Mouse (Mus musculus) activated CD4-positive, CD25-positive, alpha-beta regulatory T cell, adult 4 months (primary cell): ENCODE results near the gene Fbln1. TPM values are rescaled to one million over a fixed set of nuclear protein-coding genes. Genes with fewer than 3 reads are reported as not detected.

Experiments
- polyA plus RNA-seq, 2 experiments: library from polyadenylated mRNA; unstranded; fragments of 100-300 nt; shearing (Covaris generic); gene quantifications; one replicate each; pipeline ENCODE4 v1.2.1; 2017

The Fbln1 gene
- polyA plus RNA-seq, 2 experiments from 2014 or later, result 0.13 to 0.29 TPM

Other genes with a start within 250 kb of the Fbln1 start
- gene 5031439G07Rik, start 217.4 kb upstream of the Fbln1 start, polyA plus RNA-seq, result 1 to 10 TPM; 1.2 TPM
- not detected for gene Upk3a, start 188.8 kb upstream of the Fbln1 start, polyA plus RNA-seq
- gene Fam118a, start 177.0 kb upstream of the Fbln1 start, polyA plus RNA-seq, result 10 to 100 TPM; 33.0 to 39.2 TPM
- not detected for gene Smc1b, start 74.0 kb upstream of the Fbln1 start, polyA plus RNA-seq
- gene Ribc2, start 73.9 kb upstream of the Fbln1 start, polyA plus RNA-seq, result not detected
- gene Atxn10, start 130.3 kb downstream of the Fbln1 start, polyA plus RNA-seq, result 100 to 1,000 TPM; 119 to 138 TPM